Mouse (Mus musculus): ENCODE measurements at regions not wholly inside any gene's neighbourhood (a gene's known extent, or its start where the extent isn't known, plus 50 kb on each side); places are given as distances from the start of the nearest gene placed in this dataset.
A peak's percentile ranks its signal among the peaks of the same experiment; 100 is the strongest.

- no peak for DNase-seq (ENCODE audit: low read depth, low spot score)
These were observed 286.4 kb downstream of the Foxo1 start for GRCm38 (mm10) chr3:52554490-52554889.

GRCm38 (mm10) chr3:52548201-52548893 lies 280.2 kb downstream of the Foxo1 start:
- no peak for DNase-seq (ENCODE audit: low read depth, low spot score)

DNA sequence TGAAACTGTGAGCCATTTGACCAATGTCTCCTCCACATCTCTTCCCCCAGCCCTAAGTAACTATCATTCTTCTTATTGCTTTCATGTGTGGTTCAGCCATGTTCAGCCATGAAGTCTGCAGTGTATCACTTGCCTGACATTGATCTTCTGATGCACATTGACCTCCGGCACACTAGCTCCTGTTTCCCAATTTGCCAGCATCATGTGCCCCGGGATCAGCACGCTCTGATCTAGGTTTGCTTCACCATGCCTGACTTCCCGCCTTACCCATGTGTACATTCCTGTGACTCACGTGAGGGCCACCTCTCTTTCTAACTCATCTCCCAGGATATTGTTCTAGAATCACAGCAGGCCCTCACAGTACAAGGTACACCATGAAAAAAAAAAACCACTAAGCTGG lies 277.9 kb downstream of the Foxo1 start:
- DNase-seq (ENCODE audit: low read depth, low spot score): no peak

GRCm38 (mm10) chr3:52543006-52543405 lies 274.9 kb downstream of the Foxo1 start:
- no peak for DNase-seq (ENCODE audit: low read depth, low spot score)

DNA sequence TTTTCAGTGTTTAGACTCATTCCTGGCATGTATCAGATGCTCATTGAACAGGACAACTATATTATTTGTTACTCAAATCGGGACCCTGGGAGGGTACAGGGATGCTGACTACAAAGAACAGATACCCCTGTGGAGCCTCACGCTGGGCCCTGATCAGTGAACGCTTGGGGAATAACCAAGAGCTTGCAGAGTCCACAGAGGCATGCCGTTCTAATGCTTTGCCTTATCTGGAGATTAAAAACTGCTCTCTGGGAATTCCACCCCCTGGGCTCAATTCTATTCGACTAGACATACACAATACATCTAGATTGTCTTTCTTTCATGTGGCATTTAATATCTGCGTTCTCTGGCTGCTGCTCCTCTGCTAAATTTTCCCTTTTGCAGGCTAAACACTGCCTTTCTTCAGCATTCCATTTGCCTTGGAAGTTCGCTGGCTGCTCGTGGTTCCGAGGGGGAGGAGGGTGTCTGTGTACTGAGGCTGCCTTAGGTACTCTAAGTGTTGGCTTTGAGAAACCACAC lies 272.8 kb downstream of the Foxo1 start:
- DNase-seq (ENCODE audit: low read depth, low spot score): no peak

- DNase-seq (ENCODE audit: low read depth, low spot score): no peak
These were observed 271.8 kb downstream of the Foxo1 start for GRCm38 (mm10) chr3:52539813-52540378.

- DNase-seq (ENCODE audit: low read depth, low spot score): no peak
These were observed 270.2 kb downstream of the Foxo1 start for GRCm38 (mm10) chr3:52538306-52538705.

DNA sequence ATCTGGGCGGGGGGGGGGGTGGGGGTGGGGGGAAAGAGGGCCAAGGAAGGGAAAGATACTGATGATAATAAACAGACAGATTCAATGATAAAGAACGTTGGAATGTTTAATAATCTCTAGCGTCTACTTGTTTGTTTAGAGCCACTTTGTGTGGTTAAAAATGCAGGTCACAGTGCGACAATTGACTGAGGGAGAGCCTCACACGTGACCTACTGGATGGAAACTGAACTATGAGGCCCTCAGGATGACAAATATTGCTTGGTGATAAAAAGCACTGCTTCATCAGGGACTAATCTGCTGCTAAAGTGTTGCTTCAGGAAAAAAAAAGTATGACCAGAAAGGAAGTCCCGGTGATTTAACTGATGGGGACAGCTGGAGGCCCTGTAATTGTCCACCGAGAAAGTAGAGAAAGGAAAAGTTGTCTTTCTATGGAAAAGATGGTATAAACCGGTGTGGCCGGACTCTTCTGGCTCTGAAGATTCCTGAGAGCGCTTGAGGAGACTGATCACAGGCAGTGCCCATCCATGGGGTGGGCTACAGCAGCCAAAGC lies 269.3 kb downstream of the Foxo1 start:
- DNase-seq (ENCODE audit: low read depth, low spot score): no peak

- DNase-seq (ENCODE audit: low read depth, low spot score): peak; percentile 37
These were observed 267.4 kb downstream of the Foxo1 start for GRCm38 (mm10) chr3:52535411-52536021.

DNA sequence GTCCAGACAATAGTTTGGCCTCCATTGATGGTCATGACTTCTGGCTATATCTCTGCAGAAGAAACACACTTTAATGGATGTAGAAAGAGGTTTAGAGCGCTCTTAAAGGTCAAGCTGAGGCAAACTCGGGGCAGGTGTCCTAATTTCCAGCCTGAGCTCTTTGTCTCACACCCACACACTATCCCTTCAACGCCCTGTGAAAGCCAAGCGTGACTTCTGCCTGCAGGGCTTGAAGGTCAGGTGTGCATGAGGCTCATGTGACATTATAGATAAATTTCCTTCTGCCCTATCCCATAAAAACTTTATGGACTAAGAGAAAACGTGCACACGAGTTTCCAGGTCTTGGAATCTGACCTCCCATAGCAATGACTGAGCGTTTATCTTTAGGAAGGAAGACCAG lies 266.0 kb downstream of the Foxo1 start:
- DNase-seq (ENCODE audit: low read depth, low spot score): no peak

- no peak for DNase-seq (ENCODE audit: low read depth, low spot score)
These were observed 263.7 kb downstream of the Foxo1 start for GRCm38 (mm10) chr3:52531686-52532351.

DNA sequence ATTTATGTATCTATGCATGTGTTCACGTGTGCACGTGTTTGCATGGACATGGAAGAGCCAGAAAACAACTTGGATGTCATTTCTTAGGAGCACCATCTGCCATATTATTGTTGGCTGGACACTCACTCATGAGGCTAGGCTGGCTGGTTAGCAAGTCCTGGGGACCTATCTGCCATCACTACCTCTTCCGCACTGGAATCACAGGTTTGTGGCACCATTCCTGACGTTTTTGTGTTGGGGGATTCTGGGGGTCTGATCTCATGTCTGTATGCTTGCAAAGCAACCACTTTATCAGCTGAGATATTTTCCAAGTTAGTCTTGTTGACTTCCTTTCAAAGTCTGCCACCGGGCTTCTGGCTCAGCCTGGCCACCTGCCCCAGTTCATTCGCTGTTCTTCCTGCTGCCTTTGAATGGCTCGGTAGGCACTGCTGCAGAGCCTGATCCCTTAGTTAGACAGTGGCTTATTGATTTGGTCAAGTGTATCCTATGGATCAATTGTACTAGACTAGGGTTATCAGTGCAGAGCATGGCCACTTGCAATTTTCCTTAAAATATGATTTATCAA lies 262.4 kb downstream of the Foxo1 start:
- DNase-seq (ENCODE audit: low read depth, low spot score): no peak

DNA sequence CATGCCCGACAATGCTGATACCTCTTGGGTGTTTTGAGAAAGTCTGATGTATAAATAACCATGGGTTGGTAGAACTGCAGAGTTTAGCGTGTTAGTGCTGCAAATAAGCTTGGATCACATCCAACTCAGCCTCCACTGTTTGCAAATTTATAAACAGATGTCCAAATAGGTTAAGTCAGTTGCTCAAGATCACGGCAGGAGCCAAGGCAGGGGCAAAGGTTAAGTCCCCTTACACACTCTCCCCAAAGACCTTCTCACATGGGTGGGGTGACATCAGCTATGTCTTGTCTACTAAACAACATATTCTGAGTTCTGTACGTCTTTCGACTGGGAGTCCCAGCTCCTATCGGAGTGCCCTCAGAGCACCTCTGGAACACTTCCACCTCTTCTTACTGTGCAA lies 261.0 kb downstream of the Foxo1 start:
- DNase-seq (ENCODE audit: low read depth, low spot score): peak; percentile 53

DNA sequence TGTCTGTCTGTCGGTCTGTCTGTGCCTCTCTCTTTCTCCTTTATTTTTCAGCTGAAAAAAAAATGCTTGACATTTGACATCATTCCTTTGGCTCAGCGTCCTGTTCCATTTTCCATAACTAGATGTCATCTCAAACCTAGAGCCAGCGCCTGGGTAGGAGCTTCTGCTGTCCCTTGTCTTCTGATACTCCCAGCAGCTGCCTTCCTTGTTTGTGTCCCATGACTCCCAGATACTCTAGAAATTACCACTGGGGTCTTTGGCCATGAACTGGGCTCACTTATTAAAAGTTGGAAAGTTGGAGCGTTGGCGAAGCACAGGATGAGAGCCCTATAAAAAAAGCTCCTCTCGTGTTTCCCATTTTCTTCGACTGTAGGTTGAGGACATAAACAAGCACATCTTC lies 260.4 kb downstream of the Foxo1 start:
- peak; percentile 38 for DNase-seq (ENCODE audit: low read depth, low spot score)

DNA sequence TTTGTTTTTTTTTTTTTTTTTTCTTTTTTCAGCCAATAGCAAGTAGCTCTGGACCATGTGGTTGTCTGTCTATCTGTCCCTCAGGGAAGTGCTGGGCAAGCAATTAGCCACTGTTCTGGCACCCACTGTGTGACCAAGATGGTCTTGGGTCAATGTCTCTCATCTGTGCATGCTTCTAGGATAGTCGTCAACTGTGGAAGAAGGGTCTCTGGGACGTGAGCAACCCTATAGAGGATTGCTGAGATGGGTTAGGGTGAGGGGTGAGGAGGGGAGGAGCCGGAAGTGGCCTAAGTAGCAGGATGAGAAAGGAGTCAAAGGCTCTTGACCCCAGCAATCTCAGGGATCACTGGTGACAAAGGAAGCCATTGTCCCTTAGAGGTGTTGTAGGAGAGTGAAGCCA lies 259.6 kb downstream of the Foxo1 start:
- no peak for DNase-seq (ENCODE audit: low read depth, low spot score)

- peak; percentile 81 for DNase-seq (ENCODE audit: low read depth, low spot score)
These were observed 259.0 kb downstream of the Foxo1 start for GRCm38 (mm10) chr3:52527010-52527754.

- no peak for DNase-seq (ENCODE audit: low read depth, low spot score)
These were observed 254.8 kb downstream of the Foxo1 start for GRCm38 (mm10) chr3:52522886-52523285.

DNA sequence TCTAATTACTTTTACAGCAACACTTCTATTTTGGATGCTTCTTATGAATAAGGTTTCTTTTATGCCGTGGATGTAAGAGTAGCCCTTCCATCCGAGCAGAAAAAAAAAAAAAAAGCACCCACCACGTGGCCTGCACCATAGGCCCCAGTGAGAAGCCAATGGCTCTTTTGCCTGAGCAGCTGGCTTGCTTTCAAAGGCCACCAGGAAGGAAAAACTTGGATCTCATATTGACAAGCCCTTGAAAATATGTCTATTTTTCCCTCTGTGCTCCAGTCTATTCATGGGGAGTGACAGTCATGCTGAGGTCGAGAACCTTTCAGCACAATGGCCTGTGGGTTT lies 252.4 kb downstream of the Foxo1 start:
- no peak for DNase-seq (ENCODE audit: low read depth, low spot score)

DNA sequence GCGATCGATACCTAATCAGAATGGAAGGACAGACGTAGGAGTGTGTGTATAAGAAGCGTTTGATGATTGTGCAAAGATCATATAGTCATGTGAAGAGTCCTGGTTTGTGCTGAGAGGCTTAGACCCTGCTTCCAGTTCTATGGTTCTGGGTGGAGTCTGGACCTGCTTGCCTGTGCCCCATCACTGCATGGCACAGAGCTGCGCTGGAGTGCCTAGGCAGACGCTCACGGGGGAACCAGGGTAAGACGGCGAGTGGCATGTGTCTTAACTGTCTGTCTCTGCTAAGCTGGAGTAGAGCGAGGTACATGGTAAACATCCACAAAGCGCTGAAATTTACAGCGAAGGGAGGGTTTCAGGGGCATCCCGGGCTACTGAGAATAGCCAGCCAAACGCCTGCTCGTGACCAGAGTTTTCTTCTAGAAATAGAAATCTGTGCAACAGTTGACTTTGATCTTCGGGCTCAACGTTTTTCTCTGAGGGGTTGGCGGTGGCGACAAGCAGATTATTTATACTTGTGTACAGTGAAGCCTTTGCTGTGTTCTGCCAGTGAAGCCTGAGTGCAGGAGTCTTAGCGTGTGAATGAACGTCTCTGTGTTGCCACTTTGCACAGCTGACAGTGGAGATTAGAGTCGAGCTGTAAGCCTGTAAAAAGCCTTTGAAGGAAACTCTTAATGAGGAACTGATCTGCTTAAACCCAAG lies 251.9 kb downstream of the Foxo1 start:
- no peak for DNase-seq (ENCODE audit: low read depth, low spot score)

GRCm38 (mm10) chr3:52517808-52518207 lies 249.7 kb downstream of the Foxo1 start:
- DNase-seq (ENCODE audit: low read depth, low spot score): peak; percentile 15

DNA sequence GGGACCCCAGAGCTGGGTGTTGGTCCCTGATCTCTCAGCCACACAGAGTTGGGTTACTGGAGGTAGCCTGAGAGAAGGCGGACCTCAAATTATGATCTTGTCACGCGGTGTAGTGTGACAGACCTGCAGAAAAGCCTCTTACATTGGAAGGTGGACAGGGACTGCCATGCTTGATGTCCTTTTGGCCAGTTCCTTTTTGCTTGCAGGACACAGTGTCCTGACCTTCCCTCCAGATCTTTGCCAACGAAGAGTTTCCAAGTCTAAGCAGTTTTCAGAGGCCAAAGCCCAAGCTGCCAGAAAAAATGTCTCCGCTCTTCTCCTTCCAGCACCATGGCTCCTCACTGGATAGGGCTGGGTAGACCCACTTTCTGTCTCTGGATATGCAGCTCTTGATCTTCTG lies 248.6 kb downstream of the Foxo1 start:
- peak; percentile 60 for DNase-seq (ENCODE audit: low read depth, low spot score)

Data from skeletal muscle tissue, adult 2 months (tissue).